Mouse (Mus musculus) cerebral cortex, adult 2 months (tissue): ENCODE data around the gene Lyrm9.

ENCODE experiments used
- WGBS: fragments of 180-500 bp; shearing (Covaris S2); methylation state at CpG from one replicate; pipeline ENCODE4 v1.1.7; 2018; 5-methylcytosine and 5-hydroxymethylcytosine counted together

Gene Lyrm9

GRCm38 (mm10) chr11:78815986-78816792 lies 10.2 kb upstream of the Lyrm9 start:
- WGBS = 73% methylated on average over 14 of the region's 14 CpGs

GRCm38 (mm10) chr11:78817311-78818022 lies 8.9 kb upstream of the Lyrm9 start:
- WGBS = 66% methylated on average over 11 of the region's 11 CpGs

GRCm38 (mm10) chr11:78820337-78821000 lies 5.9 kb upstream of the Lyrm9 start:
- 47% methylated on average over 12 of the region's 12 CpGs for WGBS

- 66% methylated on average over 13 of the region's 13 CpGs for WGBS
Observed at GRCm38 (mm10) chr11:78822792-78823498, 3.4 kb upstream of the Lyrm9 start.

- WGBS = 28% methylated on average over 7 of the region's 7 CpGs
Observed at GRCm38 (mm10) chr11:78827546-78827945, 1.2 kb downstream of the Lyrm9 start.

GRCm38 (mm10) chr11:78828386-78828785 lies 2.0 kb downstream of the Lyrm9 start:
- WGBS = 36% methylated on average over 2 of the region's 2 CpGs

GRCm38 (mm10) chr11:78829373-78829772 lies 3.0 kb downstream of the Lyrm9 start:
- 57% methylated on average over 6 of the region's 6 CpGs for WGBS

- WGBS = 61% methylated on average over 8 of the region's 8 CpGs
Observed at GRCm38 (mm10) chr11:78830180-78830579, 3.8 kb downstream of the Lyrm9 start.

- 46% methylated on average over 4 of the region's 4 CpGs for WGBS
Observed at GRCm38 (mm10) chr11:78831716-78832115, 5.3 kb downstream of the Lyrm9 start.

GRCm38 (mm10) chr11:78832117-78832726 lies 5.8 kb downstream of the Lyrm9 start:
- WGBS = 74% methylated on average over 10 of the region's 10 CpGs

GRCm38 (mm10) chr11:78832816-78833314 lies 6.5 kb downstream of the Lyrm9 start:
- WGBS = 28% methylated on average over 13 of the region's 13 CpGs

GRCm38 (mm10) chr11:78836486-78836885 lies 10.1 kb downstream of the Lyrm9 start:
- WGBS = 88% methylated on average over 4 of the region's 4 CpGs

- 23% methylated on average over 11 of the region's 11 CpGs for WGBS
Observed at GRCm38 (mm10) chr11:78837989-78838388, 11.6 kb downstream of the Lyrm9 start.

GRCm38 (mm10) chr11:78839491-78839890 lies 13.1 kb downstream of the Lyrm9 start:
- 75% methylated on average over 14 of the region's 14 CpGs for WGBS

- 92% methylated on average over 5 of the region's 5 CpGs for WGBS
Observed at GRCm38 (mm10) chr11:78840141-78840540, 13.8 kb downstream of the Lyrm9 start.

- WGBS = 93% methylated on average over 8 of the region's 8 CpGs
Observed at GRCm38 (mm10) chr11:78841987-78842386, 15.6 kb downstream of the Lyrm9 start.

- 93% methylated on average over 4 of the region's 4 CpGs for WGBS
Observed at GRCm38 (mm10) chr11:78846620-78847019, 20.2 kb downstream of the Lyrm9 start.

- 68% methylated on average over 7 of the region's 7 CpGs for WGBS
Observed at GRCm38 (mm10) chr11:78847884-78848848, 21.8 kb downstream of the Lyrm9 start.

- WGBS = 53% methylated on average over 3 of the region's 3 CpGs
Observed at GRCm38 (mm10) chr11:78849859-78850258, 23.5 kb downstream of the Lyrm9 start.
